Mouse (Mus musculus) natural killer cell, adult 2 months (primary cell): ENCODE data around the gene Msln.

Experiments used
- DNase-seq, 2 experiments: peaks; one replicate each; pipeline ENCODE4 v3.0.0; 2022; ENCODE audit warnings: low spot score in 2 of 2

Msln gene

GRCm38 (mm10) chr17:25725264-25725663, 28.9 kb downstream of the Msln start:
- DNase-seq: no peak

- DNase-seq: no peak
These were observed 30.3 kb downstream of the Msln start for GRCm38 (mm10) chr17:25723919-25724318.

DNA sequence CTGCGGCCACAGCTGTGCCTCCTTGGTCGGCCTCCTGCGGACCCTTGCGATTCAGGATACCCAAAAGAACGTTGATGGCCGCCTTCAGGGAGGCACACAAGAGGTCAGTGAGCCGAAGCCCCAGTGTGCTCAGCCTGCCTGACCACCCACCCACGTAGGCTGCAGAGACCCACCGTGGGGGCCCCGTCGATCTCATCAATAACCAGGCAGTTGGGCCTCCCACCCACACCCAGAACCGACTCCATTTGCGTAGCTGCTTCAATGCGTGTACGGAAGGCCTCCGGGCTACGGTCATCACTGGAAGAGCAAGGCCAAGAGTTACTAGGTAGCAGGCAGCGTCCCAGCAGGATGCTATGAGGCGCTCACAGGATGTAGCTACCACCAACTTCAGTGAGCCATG, 30.7 kb downstream of the Msln start:
- no peak for DNase-seq

GRCm38 (mm10) chr17:25721476-25721875, 32.7 kb downstream of the Msln start:
- DNase-seq: no peak

DNA sequence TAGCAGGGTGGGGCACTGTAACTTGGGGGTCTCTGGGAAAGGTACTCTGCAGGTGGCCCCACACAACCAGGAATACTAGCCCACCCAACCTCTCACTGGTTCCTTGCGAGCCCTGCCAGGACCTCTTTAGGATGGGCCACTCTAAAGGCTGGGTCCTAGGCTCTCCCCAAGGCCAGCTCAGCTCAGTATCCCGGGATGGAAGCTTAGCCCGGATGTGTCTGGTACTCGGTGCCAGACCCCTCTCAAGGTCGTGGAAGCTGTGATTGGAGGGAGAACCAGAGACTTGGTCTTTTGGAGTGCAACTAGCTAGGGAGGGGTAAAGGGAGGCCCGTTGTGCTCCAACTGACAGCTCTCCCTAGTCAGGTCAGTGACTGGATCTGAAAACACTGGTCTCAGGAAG, 36.5 kb downstream of the Msln start:
- no peak for DNase-seq

DNA sequence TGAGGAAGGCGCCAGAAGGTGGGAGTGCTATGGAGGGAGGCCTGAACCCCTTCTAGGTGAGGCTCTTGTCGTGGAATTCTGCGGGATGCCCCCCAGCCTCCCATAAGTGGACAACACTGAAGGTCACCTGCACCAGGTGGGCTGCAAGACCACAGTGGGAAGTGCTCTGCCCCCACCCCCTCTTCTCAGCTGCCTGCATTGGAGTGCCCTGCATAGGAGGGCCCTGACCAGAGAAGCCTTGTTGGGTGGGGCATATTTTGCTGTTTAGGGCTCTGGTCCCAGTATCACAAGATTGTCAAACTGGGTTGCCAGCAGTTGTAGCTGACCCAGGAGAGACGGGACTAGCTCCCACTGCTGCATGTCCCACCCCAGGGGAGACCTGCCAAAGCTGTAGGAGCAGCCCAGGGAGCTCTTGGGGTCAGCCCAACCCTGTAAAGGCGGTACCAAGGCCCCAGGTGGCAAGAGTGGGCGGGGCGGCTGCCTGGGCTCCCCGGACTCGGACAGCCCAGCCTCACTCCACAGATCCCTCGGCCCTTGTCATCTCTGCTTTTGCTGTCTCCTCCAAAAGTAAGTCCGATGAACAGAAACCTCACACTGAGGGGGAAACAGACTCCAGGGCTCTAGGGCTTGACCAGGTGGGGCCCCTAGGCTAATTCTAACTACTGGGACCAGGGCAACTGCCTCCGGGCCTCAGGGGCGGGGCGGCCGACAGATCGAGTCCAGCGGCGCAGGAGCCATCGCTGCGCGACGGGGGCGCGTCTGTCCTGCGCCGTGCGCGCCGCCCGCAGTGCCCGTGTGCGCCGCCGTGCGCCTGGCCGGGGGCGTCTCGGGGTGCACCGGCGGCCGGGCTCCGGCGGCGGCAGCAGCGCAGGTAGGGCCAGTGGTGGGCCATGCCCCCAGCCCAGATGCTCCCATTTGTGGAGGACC, 37.2 kb downstream of the Msln start, which contains the start of gene Gng13:
Gene Gng13, plus strand, starts transcription at position 461 of the 927 bp plus-strand sequence.
- DNase-seq: no peak

- no peak for DNase-seq
These were observed 38.0 kb downstream of the Msln start for GRCm38 (mm10) chr17:25716130-25716529.

DNA sequence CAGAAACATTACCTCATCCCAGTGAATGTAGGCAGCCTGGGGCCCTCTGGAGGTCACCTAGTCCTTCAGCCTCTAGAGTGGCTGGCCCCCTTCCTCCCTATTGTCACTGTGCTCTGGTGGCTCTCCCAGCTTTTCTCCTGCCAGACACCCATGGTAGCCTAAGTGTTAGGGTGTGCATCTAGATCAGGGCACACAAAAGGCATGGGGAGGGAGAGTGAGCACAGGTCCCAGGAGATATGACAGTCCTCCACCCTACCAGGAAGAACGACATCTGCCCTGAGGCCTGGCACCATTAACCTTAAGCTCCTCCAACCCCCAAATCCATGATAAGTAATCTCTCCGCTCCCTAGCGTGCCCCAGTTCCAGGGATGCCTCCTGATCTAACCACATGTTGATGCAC, 38.6 kb downstream of the Msln start:
- no peak for DNase-seq

GRCm38 (mm10) chr17:25711136-25711535, 43.0 kb downstream of the Msln start:
- DNase-seq: no peak

DNA sequence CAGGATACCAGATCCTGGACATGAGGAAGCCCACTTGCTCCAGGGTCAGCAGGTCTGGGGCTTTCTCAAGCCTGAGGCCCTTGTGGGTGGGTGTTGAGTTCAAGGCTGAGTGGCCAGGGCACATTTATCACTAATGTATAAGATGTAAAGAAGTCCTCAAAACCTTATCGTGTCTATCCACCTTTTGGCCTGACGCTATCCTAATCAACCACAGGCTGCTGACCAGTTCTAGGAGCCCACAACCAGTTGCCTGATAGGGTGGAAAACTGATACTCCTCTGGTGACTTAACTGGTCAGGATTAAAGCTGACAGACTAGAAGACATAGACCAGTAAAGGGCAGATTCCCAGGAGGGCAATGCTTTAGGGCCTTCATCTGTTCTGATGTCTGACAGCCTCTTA, 44.2 kb downstream of the Msln start:
- DNase-seq: no peak

GRCm38 (mm10) chr17:25700863-25701496, 53.2 kb downstream of the Msln start:
- DNase-seq: no peak
